Mouse (Mus musculus): ENCODE results near the gene Lama2. TPM values are rescaled to one million over a fixed set of nuclear protein-coding genes. Genes with fewer than 3 reads are reported as not detected.

Lama2 gene
- 0.05 TPM in 1 of 2 replicates, not detected in the other for total RNA-seq (2017)

DNA sequence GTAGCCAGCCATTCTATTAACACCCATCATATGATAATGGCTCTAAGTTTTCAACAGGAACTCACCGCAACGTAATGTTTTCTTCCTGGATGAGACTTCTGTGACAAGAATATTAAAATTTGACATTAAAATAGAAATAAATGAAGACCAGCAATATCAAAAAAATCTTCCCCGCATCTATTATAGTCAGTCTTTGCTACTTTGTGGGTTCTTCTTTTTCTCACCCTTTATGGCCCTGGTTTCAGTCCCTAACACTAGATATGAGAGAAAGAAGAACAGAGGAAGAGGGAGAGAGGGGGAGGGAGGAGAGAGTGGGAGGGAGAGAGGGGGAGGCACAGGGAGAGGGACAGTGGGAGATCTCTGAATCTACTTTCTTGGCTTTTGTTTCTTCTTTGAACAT is at the start of gene Lama2:
Gene Lama2 (minus strand): TSS at position 101 of the 400 bp plus-strand sequence.
- ATAC-seq (replicated peaks in 1 of 2; ENCODE audit: insufficient read depth in 1 of 2, low FRiP score in 2 of 2, low TSS enrichment in 1 of 2, low read depth in 1 of 2, poor library complexity in 2 of 2, severe bottlenecking in 2 of 2): no peak

DNA sequence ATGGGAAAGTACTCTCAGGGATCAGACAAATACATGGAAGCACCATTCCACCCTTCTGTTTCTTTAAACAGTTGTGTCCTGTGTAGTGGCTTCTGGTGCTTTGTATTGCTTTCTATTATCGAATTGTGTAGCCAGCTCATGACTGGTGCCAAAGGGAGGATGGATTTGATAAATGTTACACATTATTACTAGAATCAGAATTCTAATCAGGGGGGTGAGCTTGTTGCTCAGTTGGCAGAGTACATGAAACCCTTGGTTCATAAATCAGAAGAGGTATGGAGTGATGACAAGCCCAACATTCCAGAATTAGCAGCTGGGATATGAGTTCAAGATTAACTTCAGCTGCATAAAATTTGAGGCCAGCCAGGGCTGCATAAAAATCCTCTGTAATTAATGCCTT is 44.8 kb upstream of the Lama2 start:
- no peak for ATAC-seq (replicated peaks in 1 of 2; ENCODE audit: insufficient read depth in 1 of 2, low FRiP score in 2 of 2, low TSS enrichment in 1 of 2, low read depth in 1 of 2, poor library complexity in 2 of 2, severe bottlenecking in 2 of 2)

DNA sequence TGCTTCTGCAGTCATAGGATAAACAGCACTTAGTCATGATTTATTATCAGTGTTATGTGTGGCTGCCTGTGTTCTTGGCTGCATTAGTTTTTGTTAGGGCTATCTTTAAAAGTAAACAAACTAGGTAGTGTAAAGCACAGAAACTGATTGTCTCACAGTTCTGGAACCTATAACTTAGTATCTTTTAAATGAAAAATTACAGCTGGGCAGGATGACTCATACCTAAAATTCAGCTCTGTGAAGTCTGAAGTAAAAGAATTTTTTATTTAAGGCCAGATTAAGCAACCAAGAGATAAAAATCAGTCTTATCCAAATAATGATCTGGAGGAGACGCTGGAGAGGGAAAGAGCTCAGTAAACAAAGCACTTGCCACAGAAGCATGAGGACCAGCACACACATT is 43.8 kb upstream of the Lama2 start:
- no peak for ATAC-seq (replicated peaks in 1 of 2; ENCODE audit: insufficient read depth in 1 of 2, low FRiP score in 2 of 2, low TSS enrichment in 1 of 2, low read depth in 1 of 2, poor library complexity in 2 of 2, severe bottlenecking in 2 of 2)

DNA sequence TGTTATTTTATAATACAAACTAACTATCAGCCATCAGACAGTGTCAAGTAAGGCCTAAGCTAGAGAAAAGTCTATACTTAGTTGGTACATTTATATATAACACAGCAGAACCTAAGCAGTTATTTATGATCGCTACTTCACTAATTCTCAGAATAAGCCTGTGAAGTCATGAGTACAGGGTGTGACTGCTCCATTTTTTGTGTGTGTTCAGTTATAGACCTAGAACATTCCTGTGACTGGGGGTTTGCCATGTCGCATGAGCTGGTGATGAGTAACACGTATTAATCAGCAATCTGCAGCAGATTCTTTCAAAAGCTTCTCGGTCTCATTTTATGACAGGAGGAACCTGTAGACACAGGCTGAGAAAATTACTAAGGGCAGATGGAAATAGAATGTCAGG is 34.6 kb upstream of the Lama2 start:
- no peak for ATAC-seq (replicated peaks in 1 of 2; ENCODE audit: insufficient read depth in 1 of 2, low FRiP score in 2 of 2, low TSS enrichment in 1 of 2, low read depth in 1 of 2, poor library complexity in 2 of 2, severe bottlenecking in 2 of 2)

DNA sequence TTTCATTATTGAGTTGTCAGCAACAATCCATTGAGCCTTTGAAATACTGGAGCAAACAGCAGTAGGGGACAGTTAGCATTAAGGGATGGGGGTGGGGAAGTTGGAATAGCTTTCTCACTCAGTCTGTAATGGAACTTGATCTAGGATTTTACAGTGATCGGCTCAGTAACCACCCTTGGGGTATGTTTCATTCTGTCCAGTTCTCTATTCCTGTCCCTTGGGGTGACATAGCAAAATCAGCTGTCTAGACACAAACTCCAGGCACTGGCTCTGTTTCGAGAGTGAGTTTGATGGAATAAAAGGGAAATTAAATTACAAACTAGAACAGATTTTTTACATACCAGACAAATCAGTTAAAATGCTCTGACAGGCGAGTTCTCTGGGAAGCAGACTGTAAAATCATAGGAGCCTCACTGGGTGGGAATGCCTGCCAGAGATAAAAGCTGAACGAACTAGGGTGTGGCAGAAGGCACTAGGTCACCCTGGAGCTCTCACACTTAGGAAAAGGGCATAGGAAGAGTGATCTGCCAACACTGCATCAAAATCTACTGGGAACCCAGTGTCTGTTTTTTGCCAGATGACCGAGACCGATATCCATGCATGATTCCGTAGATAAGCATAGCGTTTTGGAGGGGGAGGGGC is 33.3 kb upstream of the Lama2 start:
- ATAC-seq (replicated peaks in 1 of 2; ENCODE audit: insufficient read depth in 1 of 2, low FRiP score in 2 of 2, low TSS enrichment in 1 of 2, low read depth in 1 of 2, poor library complexity in 2 of 2, severe bottlenecking in 2 of 2): no peak

DNA sequence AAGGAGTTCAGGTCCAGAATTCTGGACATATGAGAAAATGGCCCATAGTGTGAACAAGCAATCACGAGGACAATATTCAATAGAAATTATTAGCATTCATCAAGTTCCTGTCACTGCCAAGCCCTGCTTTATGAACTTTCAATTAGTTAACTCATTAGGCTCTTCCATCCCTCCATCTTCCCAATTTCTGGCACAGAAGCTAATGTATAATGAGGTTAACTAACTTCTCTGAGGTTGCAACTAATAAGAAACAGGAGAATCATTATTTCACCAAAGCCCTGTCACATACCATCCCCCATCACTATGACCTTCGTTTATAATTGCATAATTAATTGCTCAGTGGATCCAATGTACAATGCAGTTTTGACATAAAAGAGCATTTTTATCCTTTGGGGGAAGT is 16.2 kb upstream of the Lama2 start:
- no peak for ATAC-seq (replicated peaks in 1 of 2; ENCODE audit: insufficient read depth in 1 of 2, low FRiP score in 2 of 2, low TSS enrichment in 1 of 2, low read depth in 1 of 2, poor library complexity in 2 of 2, severe bottlenecking in 2 of 2)

DNA sequence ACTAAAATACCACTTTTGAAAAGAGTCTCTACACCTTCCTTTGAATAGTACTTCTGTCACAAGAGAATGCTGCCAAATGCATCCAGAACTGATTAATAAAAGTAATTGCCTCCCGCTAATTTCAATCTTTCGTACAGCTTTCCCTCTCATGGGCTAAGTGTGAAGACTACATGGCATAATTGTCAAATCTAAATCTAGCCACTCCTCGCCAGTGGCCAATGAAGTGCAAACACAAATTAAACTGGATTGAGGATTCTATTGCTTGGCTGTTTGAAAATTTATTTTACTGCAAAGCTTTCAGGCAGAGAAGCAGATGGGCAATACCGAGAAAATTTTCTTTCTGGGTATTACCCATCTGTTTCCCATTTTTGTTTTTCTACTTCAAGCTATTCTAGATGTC is 11.4 kb upstream of the Lama2 start:
- no peak for ATAC-seq (replicated peaks in 1 of 2; ENCODE audit: insufficient read depth in 1 of 2, low FRiP score in 2 of 2, low TSS enrichment in 1 of 2, low read depth in 1 of 2, poor library complexity in 2 of 2, severe bottlenecking in 2 of 2)

DNA sequence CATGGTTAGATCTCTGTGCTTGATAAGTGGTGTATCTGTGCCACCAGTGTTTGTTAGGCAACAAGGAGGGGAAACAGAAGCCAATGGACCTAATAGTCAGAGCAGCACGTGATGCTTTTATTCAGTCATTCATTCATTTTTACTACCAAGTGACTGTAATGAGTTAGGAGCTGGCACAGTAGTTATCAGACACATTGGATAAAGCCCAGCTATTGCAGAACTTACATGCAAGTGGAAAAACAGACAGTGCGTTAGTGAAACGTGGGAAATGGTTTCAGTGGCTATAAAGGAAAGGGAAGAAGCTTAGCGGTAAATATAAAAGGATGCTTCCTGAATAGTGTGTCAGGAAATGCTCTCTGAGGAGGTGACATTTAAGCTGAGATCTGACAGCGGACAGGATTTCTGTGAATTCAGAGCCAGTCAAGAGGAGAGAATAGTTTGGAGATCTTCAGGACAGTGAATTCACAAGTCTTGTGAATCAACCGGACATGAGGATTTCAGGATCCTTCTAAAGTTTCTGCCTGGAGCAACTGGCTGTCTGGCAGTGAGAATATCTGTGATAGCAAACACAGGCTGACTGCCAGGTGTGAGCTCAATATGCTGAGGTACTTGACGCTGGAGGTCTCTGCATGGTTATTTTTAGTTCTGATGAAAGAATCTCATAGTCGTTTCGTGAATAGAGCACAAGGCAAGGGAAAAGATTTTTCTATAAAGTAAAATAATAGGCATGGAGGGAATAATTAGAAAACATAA is 2.3 kb upstream of the Lama2 start:
- no peak for ATAC-seq (replicated peaks in 1 of 2; ENCODE audit: insufficient read depth in 1 of 2, low FRiP score in 2 of 2, low TSS enrichment in 1 of 2, low read depth in 1 of 2, poor library complexity in 2 of 2, severe bottlenecking in 2 of 2)

DNA sequence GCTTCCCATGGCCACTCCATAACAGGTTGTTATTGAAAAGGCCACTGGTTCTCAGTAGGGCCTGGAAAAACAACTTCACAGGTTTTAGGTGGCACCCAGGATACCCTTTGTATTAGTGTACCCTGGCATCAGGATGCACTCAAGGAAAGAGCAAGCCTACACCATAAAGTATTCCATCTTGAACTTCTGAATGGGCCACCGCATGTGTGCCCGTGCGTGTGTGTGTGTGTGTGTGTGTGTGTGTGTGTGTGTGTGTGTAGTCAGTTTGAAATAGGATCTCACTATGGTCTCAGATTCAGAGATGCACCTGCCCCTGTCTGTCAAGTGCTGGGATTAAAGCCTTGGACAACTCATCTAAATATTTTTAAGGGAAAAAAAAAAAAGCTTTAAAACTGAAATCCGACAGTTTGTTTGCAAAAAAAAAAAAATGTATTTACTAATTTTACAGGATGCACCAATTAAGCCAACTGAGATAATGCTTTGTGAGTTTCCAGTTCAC is 2.0 kb downstream of the Lama2 start:
- ATAC-seq (replicated peaks in 1 of 2; ENCODE audit: insufficient read depth in 1 of 2, low FRiP score in 2 of 2, low TSS enrichment in 1 of 2, low read depth in 1 of 2, poor library complexity in 2 of 2, severe bottlenecking in 2 of 2): no peak

DNA sequence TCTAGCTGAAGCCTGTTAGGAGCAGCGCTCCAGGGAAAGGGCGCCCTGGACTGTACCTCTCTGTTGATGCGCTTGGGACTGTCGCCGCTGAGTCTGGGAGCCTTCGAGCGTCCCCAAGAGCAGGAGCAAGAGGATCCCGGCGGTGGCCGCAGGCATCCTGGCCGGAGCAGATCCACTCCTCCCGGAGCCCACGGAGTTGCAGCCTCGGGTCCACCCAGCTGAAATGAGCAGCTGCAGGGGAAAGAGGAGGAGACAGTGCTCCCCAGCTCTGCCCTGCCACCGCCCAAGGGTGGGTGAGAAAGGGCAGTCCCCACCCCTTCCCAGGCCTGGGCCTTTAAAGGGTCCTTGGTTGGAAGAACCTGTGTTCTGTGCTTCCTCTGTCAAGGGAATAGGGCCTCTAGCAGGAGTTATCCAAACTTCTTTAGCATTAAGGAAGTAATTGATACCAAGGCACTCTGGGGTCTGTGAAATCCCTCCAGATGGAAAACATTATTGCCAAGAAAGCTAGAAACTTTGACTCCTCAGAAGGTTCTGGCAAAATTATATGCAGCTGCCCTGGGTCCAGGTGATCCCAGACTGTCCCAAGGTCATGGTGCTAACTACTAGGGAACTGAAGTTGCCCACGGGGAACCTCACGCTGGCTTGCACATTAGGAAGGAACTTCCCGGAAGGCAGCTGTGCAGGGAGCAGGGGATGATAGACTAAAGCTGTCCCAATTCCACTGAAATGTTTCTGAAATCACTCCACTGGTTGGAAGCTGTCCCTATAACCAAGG is 2.7 kb downstream of the Lama2 start:
- ATAC-seq (replicated peaks in 1 of 2; ENCODE audit: insufficient read depth in 1 of 2, low FRiP score in 2 of 2, low TSS enrichment in 1 of 2, low read depth in 1 of 2, poor library complexity in 2 of 2, severe bottlenecking in 2 of 2): peak in 1 of 2 experiments; percentile 21; a peak in 1 of 4 replicates

DNA sequence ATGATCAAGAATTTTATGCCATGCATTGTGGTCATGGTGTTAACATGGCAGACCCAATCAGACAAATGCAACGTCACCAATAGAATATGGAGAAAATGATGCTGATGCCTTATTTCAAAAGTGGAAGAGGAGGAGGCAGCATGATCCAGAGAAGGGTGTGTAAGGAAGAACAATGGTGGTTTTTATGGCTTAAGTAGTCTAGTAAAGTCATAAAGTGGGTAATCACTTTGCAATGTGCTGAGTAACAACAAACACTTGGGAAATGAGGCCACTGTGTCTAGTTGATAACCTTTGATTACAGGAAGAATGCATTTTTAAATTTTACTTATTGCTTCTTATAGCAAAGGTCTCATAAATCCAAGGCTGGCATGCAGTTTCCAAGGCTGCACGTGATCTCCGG is 23.9 kb downstream of the Lama2 start:
- no peak for ATAC-seq (replicated peaks in 1 of 2; ENCODE audit: insufficient read depth in 1 of 2, low FRiP score in 2 of 2, low TSS enrichment in 1 of 2, low read depth in 1 of 2, poor library complexity in 2 of 2, severe bottlenecking in 2 of 2)

DNA sequence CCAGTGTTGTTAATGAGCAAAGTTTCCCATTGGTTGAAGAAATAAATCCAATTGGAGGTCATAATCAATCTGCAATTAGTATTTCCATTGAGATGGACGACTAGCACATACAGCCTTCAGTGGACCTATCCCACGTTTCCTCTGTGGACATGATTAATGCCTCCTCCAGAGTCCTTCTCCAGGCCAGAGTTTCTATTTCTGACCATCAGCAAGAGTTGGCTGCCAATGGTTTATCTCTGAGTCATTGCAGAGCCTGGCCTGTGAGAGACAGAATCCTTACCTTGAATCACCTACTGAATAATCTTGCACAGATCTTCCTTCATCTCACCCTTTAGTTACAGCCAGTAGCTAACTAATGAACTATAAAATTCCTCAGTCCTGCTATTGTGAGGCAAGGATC is 86.3 kb downstream of the Lama2 start:
- ATAC-seq (replicated peaks in 1 of 2; ENCODE audit: insufficient read depth in 1 of 2, low FRiP score in 2 of 2, low TSS enrichment in 1 of 2, low read depth in 1 of 2, poor library complexity in 2 of 2, severe bottlenecking in 2 of 2): no peak

DNA sequence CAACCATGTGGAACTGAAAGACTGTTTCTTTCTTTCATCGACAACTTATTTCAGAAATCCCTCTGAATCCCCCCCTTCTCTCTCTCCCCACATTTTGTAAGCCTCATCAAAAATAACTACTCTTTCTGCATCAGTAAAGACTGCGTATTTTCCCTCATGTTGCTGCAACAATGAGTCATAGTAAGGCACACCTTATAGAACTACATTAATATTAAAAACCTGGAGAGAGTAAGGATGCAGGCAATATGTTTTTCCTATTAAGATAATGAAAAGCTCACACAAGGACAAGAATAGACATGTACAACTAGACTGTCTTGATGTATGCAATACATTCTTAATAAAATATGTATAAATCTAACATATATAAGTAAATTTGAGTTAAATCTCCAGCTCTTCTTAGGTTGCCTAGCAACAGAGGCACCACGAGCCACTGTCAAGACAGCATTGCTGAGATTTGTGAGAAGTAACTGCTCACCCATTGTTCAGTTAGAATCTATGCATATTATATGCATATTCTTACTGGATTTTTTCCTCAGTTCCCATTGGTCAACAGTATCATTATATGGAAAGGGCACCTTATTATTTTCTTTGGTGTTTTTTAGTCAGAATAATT is 110.6 kb downstream of the Lama2 start:
- ATAC-seq (replicated peaks in 1 of 2; ENCODE audit: insufficient read depth in 1 of 2, low FRiP score in 2 of 2, low TSS enrichment in 1 of 2, low read depth in 1 of 2, poor library complexity in 2 of 2, severe bottlenecking in 2 of 2): no peak

DNA sequence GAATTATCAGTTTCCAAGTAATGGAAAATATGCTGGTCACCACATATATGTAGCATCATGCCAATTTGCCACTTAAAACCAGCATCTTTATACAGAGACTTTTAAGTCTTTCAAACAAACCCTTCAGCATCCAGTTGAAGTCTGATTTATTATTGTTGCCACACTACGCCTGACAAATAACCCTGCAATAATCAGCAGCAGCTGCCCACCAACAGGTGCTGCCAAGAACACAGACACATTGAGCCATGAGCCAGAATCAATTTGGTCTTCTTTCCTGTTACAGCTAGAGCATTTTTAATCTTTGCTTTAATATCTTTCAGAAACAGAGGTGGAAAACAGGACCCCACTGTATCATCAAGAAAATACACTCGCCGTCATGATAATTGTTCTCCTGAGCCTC is 118.7 kb downstream of the Lama2 start:
- ATAC-seq (replicated peaks in 1 of 2; ENCODE audit: insufficient read depth in 1 of 2, low FRiP score in 2 of 2, low TSS enrichment in 1 of 2, low read depth in 1 of 2, poor library complexity in 2 of 2, severe bottlenecking in 2 of 2): no peak

DNA sequence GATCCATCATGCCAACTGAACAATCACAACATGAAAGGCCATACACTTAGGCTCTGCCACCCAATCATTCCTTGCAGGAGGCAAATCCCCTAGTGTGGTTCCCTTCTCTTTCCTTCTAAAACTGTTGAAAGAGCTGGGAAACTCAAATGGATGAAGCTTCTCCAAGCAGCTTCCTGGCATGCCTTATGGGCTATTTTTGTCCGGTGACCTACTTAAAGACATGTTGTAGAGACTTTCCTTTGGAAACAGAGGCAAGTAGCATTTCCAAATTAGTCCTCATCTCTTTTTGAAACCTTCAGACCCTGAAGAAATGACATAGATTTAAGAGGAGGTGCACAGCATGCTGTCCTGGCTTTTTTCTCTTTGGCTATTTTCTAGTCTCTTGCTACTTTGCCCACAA is 131.1 kb downstream of the Lama2 start:
- ATAC-seq (replicated peaks in 1 of 2; ENCODE audit: insufficient read depth in 1 of 2, low FRiP score in 2 of 2, low TSS enrichment in 1 of 2, low read depth in 1 of 2, poor library complexity in 2 of 2, severe bottlenecking in 2 of 2): no peak

DNA sequence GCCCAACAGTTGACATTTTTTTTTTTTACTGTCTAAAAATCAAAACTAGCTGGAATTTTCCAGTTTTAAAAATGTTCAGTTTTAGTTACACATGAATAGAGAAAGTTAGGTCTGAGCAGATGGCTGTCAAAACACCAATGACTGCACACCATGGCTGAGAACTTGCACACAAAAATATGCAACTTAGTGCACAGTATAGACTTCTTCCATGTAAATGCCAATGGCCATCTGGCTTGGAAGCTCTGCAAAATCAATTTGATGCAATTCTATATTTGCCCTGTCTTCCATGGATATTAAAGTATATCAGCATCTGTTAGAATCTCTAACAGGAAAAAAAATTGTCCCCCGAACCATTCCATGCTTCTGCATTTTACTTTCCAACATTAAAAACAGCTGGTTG is 135.5 kb downstream of the Lama2 start:
- no peak for ATAC-seq (replicated peaks in 1 of 2; ENCODE audit: insufficient read depth in 1 of 2, low FRiP score in 2 of 2, low TSS enrichment in 1 of 2, low read depth in 1 of 2, poor library complexity in 2 of 2, severe bottlenecking in 2 of 2)

DNA sequence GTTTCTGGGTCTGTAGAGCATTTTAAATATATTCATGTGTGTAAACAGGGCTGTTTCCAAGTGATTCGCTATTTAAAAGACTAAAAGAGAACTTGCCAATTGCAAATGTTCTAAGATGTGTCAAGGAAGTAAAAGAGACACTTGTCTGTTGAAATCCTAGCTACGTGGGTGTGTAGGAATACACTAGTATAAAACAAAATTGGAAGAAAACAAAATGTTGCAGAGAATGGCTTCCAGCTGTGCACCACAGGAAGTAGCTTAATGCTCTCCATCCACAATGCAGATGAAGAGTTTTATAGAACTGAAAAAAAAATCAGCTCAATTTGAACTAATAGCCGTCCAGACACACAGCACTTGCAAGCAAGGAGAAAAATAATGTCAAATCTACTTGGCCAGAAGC is 144.0 kb downstream of the Lama2 start:
- no peak for ATAC-seq (replicated peaks in 1 of 2; ENCODE audit: insufficient read depth in 1 of 2, low FRiP score in 2 of 2, low TSS enrichment in 1 of 2, low read depth in 1 of 2, poor library complexity in 2 of 2, severe bottlenecking in 2 of 2)

DNA sequence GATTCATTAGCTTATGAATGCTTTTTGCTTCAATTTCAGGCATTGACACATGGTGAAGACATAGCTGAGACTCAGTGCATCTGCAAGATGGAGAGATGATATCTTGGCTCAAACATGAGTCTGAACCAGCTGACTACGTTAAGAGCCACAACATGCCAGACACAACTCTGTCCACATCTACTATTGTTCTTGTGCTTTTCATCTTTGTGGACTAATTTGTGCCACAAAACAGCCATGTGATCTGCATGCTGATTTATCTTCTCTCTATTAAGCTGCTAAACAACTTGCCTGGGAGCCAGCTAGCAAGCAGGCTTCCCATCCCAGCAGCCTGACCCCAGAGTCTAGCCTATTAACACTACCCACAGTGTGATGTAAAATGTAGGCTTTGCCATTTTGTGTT is 151.3 kb downstream of the Lama2 start:
- no peak for ATAC-seq (replicated peaks in 1 of 2; ENCODE audit: insufficient read depth in 1 of 2, low FRiP score in 2 of 2, low TSS enrichment in 1 of 2, low read depth in 1 of 2, poor library complexity in 2 of 2, severe bottlenecking in 2 of 2)

All from hematopoietic stem cell, adult 5-6 weeks (primary cell).